Mouse (Mus musculus): ENCODE measurements around the gene Crygn. TPM values are rescaled to one million over a fixed set of nuclear protein-coding genes. Genes with fewer than 3 reads are reported as not detected.

Gene Crygn
- polyA plus RNA-seq, 1 experiment from 2014 or later: 1.7 TPM

GRCm38 (mm10) chr5:24751305-24752174 is 6.3 kb downstream of the Crygn start:
- Histone ChIP-seq H3K27me3 (ENCODE audit: control insufficient read depth, insufficient read depth, low read length) (no peaks in the 10 kb centered on the region), H3K9ac (ENCODE audit: low read depth, low read length) (peak overlapping the region; percentile 71), H3K4me1 (ENCODE audit: control insufficient read depth, insufficient read depth, low read length) (peaks cover 44% of the 10 kb centered on the region), H3K9me3 (ENCODE audit: control insufficient read depth, low read length) (no peaks in the 10 kb centered on the region), H3K36me3 (ENCODE audit: control insufficient read depth, insufficient read depth, low read length) (no peaks in the 10 kb centered on the region), H3K4me3 (ENCODE audit: low read length) (peak overlapping the region; percentile 38), H3K4me2 (replicated peaks; ENCODE audit: low read depth, low read length) (peak overlapping the region; percentile 49), H3K27ac (ENCODE audit: low read depth, low read length) (peak overlapping the region; percentile 98)
- peak; percentile 77 for ATAC-seq (ENCODE audit: low FRiP score, low TSS enrichment)
- 3% methylated on average over 25 of the region's 25 CpGs for WGBS

GRCm38 (mm10) chr5:24750321-24751304 is 7.2 kb downstream of the Crygn start:
- Histone ChIP-seq H3K4me2 (replicated peaks; ENCODE audit: low read depth, low read length) (peak overlapping the region; percentile 49), H3K9me3 (ENCODE audit: control insufficient read depth, low read length) (no peaks in the 10 kb centered on the region), H3K27me3 (ENCODE audit: control insufficient read depth, insufficient read depth, low read length) (no peaks in the 10 kb centered on the region), H3K4me3 (ENCODE audit: low read length) (peak overlapping the region; percentile 38), H3K36me3 (ENCODE audit: control insufficient read depth, insufficient read depth, low read length) (no peaks in the 10 kb centered on the region), H3K27ac (ENCODE audit: low read depth, low read length) (peak overlapping the region; percentile 98), H3K9ac (ENCODE audit: low read depth, low read length) (peak overlapping the region; percentile 71), H3K4me1 (ENCODE audit: control insufficient read depth, insufficient read depth, low read length) (peaks cover 44% of the 10 kb centered on the region)
- ATAC-seq (ENCODE audit: low FRiP score, low TSS enrichment): peak; percentile 71
- 2% methylated on average over 55 of the region's 59 CpGs for WGBS

GRCm38 (mm10) chr5:24749731-24750130 is 8.1 kb downstream of the Crygn start:
- H3K4me3 ChIP-seq (ENCODE audit: low read length): peak overlapping the region; percentile 38

GRCm38 (mm10) chr5:24747533-24747932 is 10.3 kb downstream of the Crygn start:
- no peak overlapping the region for H3K4me3 ChIP-seq (ENCODE audit: low read length)
- H3K9ac ChIP-seq (ENCODE audit: low read depth, low read length): no peak overlapping the region

More at GRCm38 (mm10) chr5:24749731-24750130, 8.1 kb downstream of the Crygn start:
- Histone ChIP-seq H3K4me1 (ENCODE audit: control insufficient read depth, insufficient read depth, low read length) (peaks cover 41% of the 10 kb centered on the region), H3K9ac (ENCODE audit: low read depth, low read length) (no peak overlapping the region), H3K36me3 (ENCODE audit: control insufficient read depth, insufficient read depth, low read length) (no peaks in the 10 kb centered on the region), H3K27ac (ENCODE audit: low read depth, low read length) (peak overlapping the region; percentile 82), H3K27me3 (ENCODE audit: control insufficient read depth, insufficient read depth, low read length) (no peaks in the 10 kb centered on the region), H3K9me3 (ENCODE audit: control insufficient read depth, low read length) (no peaks in the 10 kb centered on the region), H3K4me2 (replicated peaks; ENCODE audit: low read depth, low read length) (peak overlapping the region; percentile 49)
- 58% methylated on average over 5 of the region's 5 CpGs for WGBS
- ATAC-seq (ENCODE audit: low FRiP score, low TSS enrichment): no peak

GRCm38 (mm10) chr5:24743956-24744355 is 13.9 kb downstream of the Crygn start:
- WGBS: 90% methylated on average over 10 of the region's 10 CpGs
- Histone ChIP-seq H3K4me3 (ENCODE audit: low read length) (no peak overlapping the region), H3K9me3 (ENCODE audit: control insufficient read depth, low read length) (no peaks in the 10 kb centered on the region), H3K36me3 (ENCODE audit: control insufficient read depth, insufficient read depth, low read length) (no peaks in the 10 kb centered on the region), H3K9ac (ENCODE audit: low read depth, low read length) (no peak overlapping the region), H3K4me1 (ENCODE audit: control insufficient read depth, insufficient read depth, low read length) (peaks cover 15% of the 10 kb centered on the region), H3K27me3 (ENCODE audit: control insufficient read depth, insufficient read depth, low read length) (no peaks in the 10 kb centered on the region), H3K27ac (ENCODE audit: low read depth, low read length) (no peak overlapping the region), H3K4me2 (replicated peaks; ENCODE audit: low read depth, low read length) (no peak overlapping the region)
- no peak for ATAC-seq (ENCODE audit: low FRiP score, low TSS enrichment)

More at GRCm38 (mm10) chr5:24747533-24747932, 10.3 kb downstream of the Crygn start:
- Histone ChIP-seq H3K36me3 (ENCODE audit: control insufficient read depth, insufficient read depth, low read length) (no peaks in the 10 kb centered on the region), H3K4me1 (ENCODE audit: control insufficient read depth, insufficient read depth, low read length) (peaks cover 35% of the 10 kb centered on the region), H3K4me2 (replicated peaks; ENCODE audit: low read depth, low read length) (no peak overlapping the region), H3K9me3 (ENCODE audit: control insufficient read depth, low read length) (no peaks in the 10 kb centered on the region), H3K27me3 (ENCODE audit: control insufficient read depth, insufficient read depth, low read length) (no peaks in the 10 kb centered on the region), H3K27ac (ENCODE audit: low read depth, low read length) (peak overlapping the region; percentile 63; the same call in 1 of the 2 replicates)
- 9% methylated on average over 6 of the region's 6 CpGs for WGBS
- no peak for ATAC-seq (ENCODE audit: low FRiP score, low TSS enrichment)

GRCm38 (mm10) chr5:24741172-24741885 is 16.5 kb downstream of the Crygn start:
- no peaks in the 10 kb centered on the region for H3K36me3 ChIP-seq (ENCODE audit: control insufficient read depth, insufficient read depth, low read length)
- H3K9ac ChIP-seq (ENCODE audit: low read depth, low read length): no peak overlapping the region
- H3K4me2 ChIP-seq (replicated peaks; ENCODE audit: low read depth, low read length): no peak overlapping the region
- H3K27ac ChIP-seq (ENCODE audit: low read depth, low read length): no peak overlapping the region
- WGBS: 64% methylated on average over 15 of the region's 15 CpGs
- H3K4me1 ChIP-seq (ENCODE audit: control insufficient read depth, insufficient read depth, low read length): 0 out of 2 replicates have a peak, but pooled peaks cover 6% of the 10 kb centered on the region
- no peaks in the 10 kb centered on the region for H3K27me3 ChIP-seq (ENCODE audit: control insufficient read depth, insufficient read depth, low read length)
- no peak for ATAC-seq (ENCODE audit: low FRiP score, low TSS enrichment)
- no peaks in the 10 kb centered on the region for H3K9me3 ChIP-seq (ENCODE audit: control insufficient read depth, low read length)
- H3K4me3 ChIP-seq (ENCODE audit: low read length): no peak overlapping the region

GRCm38 (mm10) chr5:24739141-24739753 is 18.6 kb downstream of the Crygn start:
- Histone ChIP-seq H3K36me3 (ENCODE audit: control insufficient read depth, insufficient read depth, low read length) (no peaks in the 10 kb centered on the region), H3K4me1 (ENCODE audit: control insufficient read depth, insufficient read depth, low read length) (0 out of 2 replicates have a peak, but pooled peaks cover 6% of the 10 kb centered on the region), H3K27ac (ENCODE audit: low read depth, low read length) (peak overlapping the region; percentile 85), H3K4me3 (ENCODE audit: low read length) (no peak overlapping the region), H3K9ac (ENCODE audit: low read depth, low read length) (0 out of 2 replicates have a peak overlapping the region, but pooled peaks have one; percentile 18), H3K9me3 (ENCODE audit: control insufficient read depth, low read length) (no peaks in the 10 kb centered on the region), H3K4me2 (replicated peaks; ENCODE audit: low read depth, low read length) (peak overlapping the region; percentile 12; the same call in 1 of the 2 replicates), H3K27me3 (ENCODE audit: control insufficient read depth, insufficient read depth, low read length) (no peaks in the 10 kb centered on the region)
- WGBS: 55% methylated on average over 15 of the region's 15 CpGs
- ATAC-seq (ENCODE audit: low FRiP score, low TSS enrichment): peak; percentile 59; the same call in 1 of the 2 replicates

GRCm38 (mm10) chr5:24738517-24738916 is 19.3 kb downstream of the Crygn start:
- H3K36me3 ChIP-seq (ENCODE audit: control insufficient read depth, insufficient read depth, low read length): no peaks in the 10 kb centered on the region
- ATAC-seq (ENCODE audit: low FRiP score, low TSS enrichment): no peak
- peaks cover 11% of the 10 kb centered on the region; the same call in 1 of the 2 replicates for H3K4me1 ChIP-seq (ENCODE audit: control insufficient read depth, insufficient read depth, low read length)
- H3K4me2 ChIP-seq (replicated peaks; ENCODE audit: low read depth, low read length): no peak overlapping the region
- H3K9me3 ChIP-seq (ENCODE audit: control insufficient read depth, low read length): no peaks in the 10 kb centered on the region
- WGBS: 79% methylated on average over 1 of the region's 1 CpGs
- no peak overlapping the region for H3K9ac ChIP-seq (ENCODE audit: low read depth, low read length)
- peak overlapping the region; percentile 85; the same call in 1 of the 2 replicates for H3K27ac ChIP-seq (ENCODE audit: low read depth, low read length)
- H3K4me3 ChIP-seq (ENCODE audit: low read length): no peak overlapping the region
- H3K27me3 ChIP-seq (ENCODE audit: control insufficient read depth, insufficient read depth, low read length): no peaks in the 10 kb centered on the region

Measured in kidney, embryonic 14.5 days (tissue).